Mouse (Mus musculus) ovary, postnatal 36 days (tissue): ENCODE measurements around the gene Hoxd9.

Experiments used
- DNase-seq: peaks from one replicate; pipeline ENCODE4 v3.0.0; 2022; ENCODE audit warnings: low spot score, mixed read lengths

The Hoxd9 gene

GRCm38 (mm10) chr2:74697567-74698121 is at the start of gene Hoxd9:
Hoxd9 (plus strand) TSS chr2:74697727.
- peak; percentile 71 for DNase-seq

- DNase-seq: no peak
Measured at GRCm38 (mm10) chr2:74652996-74653340, 44.6 kb upstream of the Hoxd9 start.

DNA sequence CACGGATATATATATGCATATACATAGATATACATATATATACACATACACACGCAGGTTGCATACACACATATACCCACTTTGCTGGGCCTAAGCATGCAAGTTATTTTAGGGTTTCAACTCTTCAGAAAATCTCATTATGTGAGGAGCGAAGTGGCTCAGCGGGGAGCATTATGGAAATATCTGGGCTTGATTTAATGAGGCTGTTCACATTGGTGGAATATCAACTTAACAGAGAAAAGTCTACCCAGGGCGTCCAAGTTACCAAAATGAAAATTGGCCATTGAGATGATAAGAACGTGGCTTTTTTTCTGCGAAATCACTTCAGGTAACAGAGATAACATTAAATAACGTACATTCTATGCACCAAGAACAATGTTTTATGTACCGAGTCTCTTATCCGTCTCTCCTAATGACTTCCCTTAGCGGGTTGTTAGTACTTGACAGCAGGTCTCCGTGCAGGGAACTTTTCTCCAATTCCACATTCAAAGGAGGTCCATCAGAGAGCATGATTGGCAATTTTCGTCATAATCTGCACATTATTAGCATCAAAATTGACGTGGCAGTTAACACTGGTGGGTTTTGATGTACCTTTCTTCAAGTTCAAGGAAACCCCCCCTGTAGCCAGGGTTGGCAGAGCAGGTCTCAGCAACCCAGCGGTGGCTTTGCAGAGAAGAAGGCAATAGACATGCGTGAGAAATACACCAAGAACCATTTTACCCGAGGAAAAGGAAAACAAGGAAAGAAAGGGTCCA is 43.6 kb upstream of the Hoxd9 start:
- no peak for DNase-seq

DNA sequence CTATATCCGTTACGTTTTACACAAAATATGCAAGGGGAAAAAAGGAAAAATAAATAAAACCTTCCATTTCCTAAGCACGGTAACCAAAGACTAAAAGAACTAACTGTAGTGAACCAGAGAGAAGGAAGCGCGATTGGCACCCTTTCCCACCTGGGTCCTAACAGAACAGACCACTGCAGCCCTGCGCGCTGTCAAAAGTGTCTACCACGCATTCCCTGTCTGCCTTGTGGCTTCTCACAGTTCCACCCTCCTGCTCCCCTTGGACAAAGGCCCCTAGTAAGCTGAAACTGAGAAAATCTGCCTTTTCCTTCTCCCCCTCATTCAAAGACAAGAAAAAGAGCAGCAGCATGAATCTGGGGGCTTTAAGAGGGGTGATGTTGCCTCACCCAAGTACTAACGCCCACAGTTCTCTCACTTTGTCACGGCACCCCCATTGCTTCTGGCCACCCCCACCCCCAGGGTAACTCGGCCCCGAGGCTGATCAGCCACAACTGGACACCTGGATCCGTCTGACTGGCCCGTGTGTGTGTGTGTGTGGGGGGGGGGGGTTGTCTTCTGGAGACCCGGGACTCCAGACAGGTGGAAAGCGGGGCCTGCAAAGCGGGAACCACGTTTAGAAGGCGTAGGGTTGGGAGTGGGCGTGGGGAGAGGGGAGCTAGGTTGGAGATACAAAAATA is 42.6 kb upstream of the Hoxd9 start:
- DNase-seq: no peak

DNA sequence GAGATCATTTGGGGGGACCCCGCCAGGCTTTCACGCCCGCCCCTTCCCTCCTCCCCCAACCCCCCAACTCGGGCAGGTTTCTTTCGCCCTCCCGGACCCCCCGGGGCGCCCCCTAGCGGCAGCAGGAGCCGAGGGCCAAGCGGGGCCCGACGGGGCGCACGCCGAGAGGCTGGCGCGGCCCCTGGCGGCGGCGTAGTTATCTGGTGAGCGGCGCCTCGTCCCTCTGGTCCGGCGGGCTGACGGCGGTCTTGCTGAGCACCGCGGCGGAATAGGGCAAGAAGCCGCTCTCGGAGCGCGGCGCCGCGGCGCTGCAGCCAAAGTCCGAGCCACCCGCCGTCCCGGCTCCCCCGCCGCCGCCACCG is 42.1 kb upstream of the Hoxd9 start:
- DNase-seq: peak; percentile 46

- DNase-seq: no peak
Measured at GRCm38 (mm10) chr2:74655821-74656631, 41.5 kb upstream of the Hoxd9 start.

DNA sequence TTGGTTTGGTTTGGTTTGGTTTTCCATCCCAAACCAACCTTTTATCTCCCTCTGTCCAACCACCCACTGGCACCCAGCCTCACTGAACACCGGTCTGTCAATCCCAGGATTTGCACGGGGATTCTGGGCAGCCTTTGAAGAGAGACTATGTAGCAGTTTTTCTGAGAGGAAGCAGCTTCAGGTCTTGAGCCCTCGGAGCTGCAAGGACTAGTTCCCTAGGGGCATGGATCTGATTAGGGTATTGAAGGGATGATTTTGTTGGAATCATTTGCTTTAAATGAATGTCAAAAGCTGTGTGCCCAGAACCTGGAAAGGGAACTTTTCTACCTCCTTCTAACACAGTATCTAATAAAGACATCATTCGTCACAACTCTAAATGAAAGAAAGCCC is 40.9 kb upstream of the Hoxd9 start:
- no peak for DNase-seq

DNA sequence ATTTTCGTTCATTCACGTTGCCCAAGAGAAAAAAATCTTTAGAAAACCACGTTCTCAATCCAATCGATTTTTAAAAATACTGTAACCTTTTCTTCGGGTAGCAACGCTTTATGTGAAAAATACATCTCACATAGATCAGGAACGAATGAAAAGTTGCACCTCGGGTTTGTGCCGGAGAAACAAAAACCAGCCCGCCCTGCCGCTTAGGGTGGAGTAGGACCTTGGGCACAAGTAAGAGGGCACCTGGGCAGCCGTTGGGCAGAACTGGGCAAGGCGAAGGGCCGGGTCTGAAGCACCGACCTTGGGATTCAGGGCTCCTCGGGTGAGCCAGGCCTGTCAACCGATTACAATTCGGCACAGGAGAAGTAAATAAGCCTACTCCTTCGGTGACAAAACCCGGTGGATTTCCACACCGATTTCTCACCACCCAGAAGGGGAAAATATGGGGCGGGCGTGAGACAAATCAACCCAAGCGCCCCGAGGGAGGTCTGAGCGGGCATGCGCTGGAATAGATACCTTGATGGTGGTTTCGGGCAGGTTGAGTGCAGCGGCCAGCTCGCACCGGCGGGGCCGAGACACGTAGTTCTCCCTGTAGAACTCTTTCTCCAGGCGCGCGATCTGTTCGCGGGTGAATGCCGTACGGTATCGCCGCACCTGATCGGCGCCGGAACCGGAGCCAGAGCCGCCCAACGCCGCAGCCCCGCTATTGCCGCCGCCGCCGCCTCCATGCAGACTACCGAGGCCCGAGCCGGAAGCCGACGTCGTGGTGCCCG is 40.1 kb upstream of the Hoxd9 start:
- no peak for DNase-seq

DNA sequence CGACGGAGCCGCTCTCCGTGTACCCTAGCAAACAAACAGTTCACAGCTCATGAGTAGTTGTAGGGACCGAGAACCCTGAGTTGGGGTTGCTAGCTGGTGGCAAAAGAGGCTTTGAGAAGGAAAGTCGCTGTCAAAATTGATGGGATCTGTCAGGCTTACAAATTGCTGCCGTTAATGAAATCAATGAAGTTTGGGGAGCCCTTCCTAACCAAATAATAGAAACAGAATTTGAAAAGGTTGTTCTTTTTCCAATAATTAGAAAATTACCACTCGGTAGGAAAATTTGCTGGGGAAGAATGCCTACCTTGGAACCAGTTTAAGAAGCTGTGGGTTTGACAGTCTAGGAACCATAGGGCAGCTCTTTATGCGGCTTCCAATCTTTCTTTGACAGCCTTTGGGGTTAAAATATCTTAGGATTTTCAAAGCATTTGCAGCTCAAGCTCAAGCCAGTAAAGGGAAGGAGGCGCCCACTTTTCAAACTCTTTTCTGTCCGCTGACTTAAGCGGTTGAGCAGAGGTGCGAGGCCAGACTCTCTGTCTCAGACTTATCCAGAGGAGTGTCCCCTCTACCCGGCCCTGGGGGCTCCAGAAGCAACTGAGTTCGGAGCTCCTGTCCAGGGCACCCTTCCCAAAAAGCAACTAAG is 39.4 kb upstream of the Hoxd9 start:
- DNase-seq: no peak

DNA sequence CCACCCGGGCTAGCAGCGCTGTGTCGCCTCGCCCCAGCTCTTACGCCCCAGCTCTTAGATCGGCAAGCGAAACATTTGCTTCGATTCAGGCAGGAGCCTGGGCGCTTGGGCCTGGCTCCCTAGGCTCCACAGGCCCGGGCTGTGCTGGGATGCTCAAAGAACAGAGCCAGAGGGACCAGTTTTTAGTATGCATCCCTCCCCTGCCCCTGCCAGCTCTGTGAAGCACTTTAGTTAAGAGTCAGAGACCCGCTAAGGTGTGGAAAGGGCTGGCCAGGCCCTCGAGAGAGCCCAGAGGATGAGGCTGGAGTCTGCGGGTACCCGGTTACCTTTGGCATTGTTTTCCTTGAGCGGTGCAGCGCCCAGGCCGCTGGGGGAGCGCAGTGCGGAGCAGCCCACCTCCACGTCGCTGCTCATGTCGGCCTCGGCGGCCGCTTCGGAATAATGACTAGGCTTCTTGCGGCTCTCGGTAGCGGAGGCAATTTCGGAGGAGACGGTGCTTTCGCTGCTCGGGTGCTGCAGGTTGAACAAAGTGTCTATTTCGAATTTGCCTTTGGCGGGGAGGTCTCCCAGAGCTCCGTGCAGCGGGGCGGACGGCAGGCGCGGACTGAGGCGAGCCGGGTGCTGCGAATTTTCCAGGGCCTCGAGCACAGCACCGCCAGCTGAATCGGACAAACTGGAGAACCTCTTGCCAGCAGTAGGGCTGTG is 38.7 kb upstream of the Hoxd9 start:
- no peak for DNase-seq

DNA sequence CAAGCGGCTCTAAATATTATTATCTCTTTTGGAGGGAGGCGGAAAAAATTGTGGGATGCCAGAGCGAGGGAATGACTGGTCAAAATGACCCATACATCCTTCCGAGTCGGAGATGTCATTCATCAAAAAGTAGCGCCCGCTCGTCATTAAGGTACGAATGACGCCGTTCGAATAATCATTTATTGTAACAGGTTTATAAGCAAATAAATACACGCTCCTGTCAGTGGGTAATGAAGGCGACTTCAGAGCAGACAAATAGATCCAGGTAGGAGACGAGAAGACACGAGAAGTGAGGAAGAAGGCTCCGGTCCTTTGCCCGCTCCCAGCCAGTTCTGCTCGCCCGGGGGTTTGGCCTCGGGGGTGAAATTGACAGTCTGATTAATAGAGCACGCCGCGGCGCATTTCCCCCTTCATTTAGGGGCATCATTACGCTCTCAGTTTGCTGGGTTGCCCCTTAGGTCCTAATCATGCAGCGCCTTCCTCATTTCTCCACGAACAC is 38.0 kb upstream of the Hoxd9 start, which contains the start of gene Evx2:
TSS of gene Evx2 (minus strand) at position 51 of the 499 bp plus-strand sequence.
- DNase-seq: no peak

GRCm38 (mm10) chr2:74660421-74661375 is 36.8 kb upstream of the Hoxd9 start:
- DNase-seq: no peak

DNA sequence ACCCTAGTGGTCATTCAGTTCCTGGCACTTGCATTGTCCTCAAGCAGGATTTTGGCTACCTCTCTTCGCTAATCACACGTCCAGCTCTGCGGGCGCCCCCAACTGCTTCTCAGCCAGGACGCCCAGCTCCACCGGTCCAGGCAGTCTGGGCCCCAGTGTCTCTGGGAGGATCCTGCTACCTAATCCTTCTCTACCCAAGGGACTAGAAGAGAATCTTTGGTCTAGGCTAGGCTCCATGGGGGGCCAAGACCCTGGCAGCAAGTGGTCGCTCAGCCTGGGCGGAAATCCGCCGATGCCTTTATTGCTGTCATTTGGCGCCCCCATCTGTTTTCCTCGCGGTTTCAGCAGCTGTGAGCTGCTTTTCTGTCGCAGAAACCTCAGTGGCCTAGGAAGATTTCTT is 35.8 kb upstream of the Hoxd9 start:
- DNase-seq: peak; percentile 34

DNA sequence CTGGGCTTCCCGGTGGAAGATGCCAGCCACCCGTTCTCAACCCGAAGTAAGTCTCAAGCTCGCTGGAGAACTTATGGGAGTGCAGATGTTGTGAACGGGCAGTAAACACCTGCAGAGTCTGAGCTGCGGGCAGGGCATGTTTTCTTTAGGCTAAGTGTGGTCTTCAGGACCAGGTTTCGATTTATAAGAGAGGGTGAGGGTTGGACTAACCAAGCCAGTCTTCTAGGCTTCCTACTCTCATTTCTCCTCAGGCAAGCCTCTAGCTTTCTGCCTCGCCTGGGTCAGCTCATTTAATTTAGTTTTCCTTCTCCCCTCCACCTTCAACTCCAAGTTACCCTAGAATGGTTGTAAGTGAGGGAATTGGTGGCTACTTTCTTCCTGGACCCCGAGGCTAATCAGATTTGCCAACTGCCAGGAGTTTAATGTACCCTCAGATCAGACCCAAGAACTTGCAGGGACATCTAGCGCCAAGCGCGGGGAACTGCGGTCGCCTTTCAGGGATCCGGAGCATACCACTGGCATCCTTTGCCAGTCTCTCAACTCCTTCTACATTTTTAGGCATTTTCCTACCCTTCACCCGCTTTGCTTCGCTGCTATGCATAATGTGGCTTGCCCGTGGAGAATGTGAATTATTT is 34.1 kb upstream of the Hoxd9 start:
- peak; percentile 55 for DNase-seq

DNA sequence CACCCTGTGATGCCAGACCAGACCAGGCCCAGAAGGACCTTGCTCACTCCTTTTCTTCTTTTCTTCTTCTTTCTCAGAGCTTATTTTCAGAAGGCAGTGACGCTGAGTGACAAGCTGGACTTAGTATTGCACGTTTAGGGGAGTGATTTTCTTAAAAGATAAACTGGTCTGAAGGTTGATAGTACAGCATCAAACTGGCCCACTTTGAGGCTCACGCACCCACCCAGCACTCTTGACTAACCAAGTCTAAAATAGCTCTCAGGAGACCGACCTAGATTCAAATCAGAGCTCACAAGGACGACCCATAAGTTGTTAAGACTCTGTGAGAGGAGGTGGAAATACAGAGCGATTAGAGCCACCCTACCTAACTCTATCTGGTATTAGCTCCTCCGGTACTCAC is 31.1 kb upstream of the Hoxd9 start:
- DNase-seq: no peak

DNA sequence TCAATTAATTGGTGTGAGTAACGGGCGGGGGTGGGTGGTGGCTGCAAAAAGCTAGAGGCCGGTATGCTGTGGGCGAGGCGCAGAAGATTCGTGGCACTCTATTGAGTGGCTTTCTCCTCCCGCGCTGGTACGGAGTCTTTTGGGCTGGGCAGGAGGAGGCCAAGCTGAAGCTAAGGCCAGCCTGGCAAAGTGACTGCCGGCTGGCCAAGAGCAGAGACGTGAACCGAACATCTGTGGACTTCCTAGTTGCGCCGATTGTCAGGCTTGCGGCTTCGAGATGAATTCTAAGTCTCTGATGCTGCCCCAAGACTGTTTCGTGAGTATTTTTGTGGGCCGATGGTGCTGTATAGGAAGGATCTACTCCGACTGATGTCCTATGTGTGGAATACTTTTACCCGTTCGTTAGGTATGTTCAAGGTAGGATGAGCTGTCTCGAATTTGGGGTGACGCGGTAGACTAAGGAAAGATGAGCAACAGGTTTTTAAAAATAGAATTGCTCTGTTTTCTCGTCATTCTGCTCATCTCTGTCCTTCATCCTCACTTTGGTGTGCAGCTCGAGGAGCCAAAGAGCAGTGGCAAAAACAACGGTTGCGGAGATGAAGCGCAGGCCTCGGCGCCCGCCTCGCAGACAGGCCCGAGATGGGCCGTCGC is 30.2 kb upstream of the Hoxd9 start:
- DNase-seq: no peak

GRCm38 (mm10) chr2:74667842-74668357 is 29.6 kb upstream of the Hoxd9 start, which contains the start of gene Hoxd13:
Hoxd13 (plus strand) TSS chr2:74668310.
- no peak for DNase-seq
